Mouse (Mus musculus) lung, adult 18-20 months (tissue): ENCODE results near the gene Foxf2.

Experiments used
- DNase-seq, 2 experiments: peaks; one replicate each; pipeline ENCODE4 v3.0.0; 2022; ENCODE audit warnings: mixed read lengths in 2 of 2

The Foxf2 gene

GRCm38 (mm10) chr13:31626183-31626801, 676 bp downstream of the Foxf2 start:
- no peak for DNase-seq

GRCm38 (mm10) chr13:31626991-31627625, 1.5 kb downstream of the Foxf2 start:
- DNase-seq = no peak

GRCm38 (mm10) chr13:31627864-31628690, 2.5 kb downstream of the Foxf2 start:
- no peak for DNase-seq

GRCm38 (mm10) chr13:31628691-31629180, 3.1 kb downstream of the Foxf2 start:
- DNase-seq = no peak

- DNase-seq = no peak
Measured at GRCm38 (mm10) chr13:31629321-31629851, 3.8 kb downstream of the Foxf2 start.

- no peak for DNase-seq
Measured at GRCm38 (mm10) chr13:31630051-31630450, 4.4 kb downstream of the Foxf2 start.

- DNase-seq = no peak
Measured at GRCm38 (mm10) chr13:31630551-31630950, 4.9 kb downstream of the Foxf2 start.

GRCm38 (mm10) chr13:31631291-31631690, 5.7 kb downstream of the Foxf2 start:
- no peak for DNase-seq

- peak; percentile 62 to 69 for DNase-seq
Measured at GRCm38 (mm10) chr13:31632450-31632849, 6.8 kb downstream of the Foxf2 start.

- no peak for DNase-seq
Measured at GRCm38 (mm10) chr13:31633259-31633658, 7.6 kb downstream of the Foxf2 start.

GRCm38 (mm10) chr13:31635546-31635945, 9.9 kb downstream of the Foxf2 start:
- DNase-seq = no peak

GRCm38 (mm10) chr13:31641517-31641916, 15.9 kb downstream of the Foxf2 start:
- DNase-seq = no peak

GRCm38 (mm10) chr13:31652131-31652745, 26.6 kb downstream of the Foxf2 start:
- no peak for DNase-seq

GRCm38 (mm10) chr13:31656249-31656648, 30.6 kb downstream of the Foxf2 start:
- no peak for DNase-seq

GRCm38 (mm10) chr13:31658212-31658611, 32.6 kb downstream of the Foxf2 start:
- DNase-seq = no peak

GRCm38 (mm10) chr13:31658963-31659362, 33.3 kb downstream of the Foxf2 start:
- peak; percentile 15 to 40 for DNase-seq

- DNase-seq = no peak
Measured at GRCm38 (mm10) chr13:31661211-31661610, 35.6 kb downstream of the Foxf2 start.

- no peak for DNase-seq
Measured at GRCm38 (mm10) chr13:31665376-31665775, 39.8 kb downstream of the Foxf2 start.

- no peak for DNase-seq
Measured at GRCm38 (mm10) chr13:31667919-31668524, 42.4 kb downstream of the Foxf2 start.

GRCm38 (mm10) chr13:31672093-31672492, 46.5 kb downstream of the Foxf2 start:
- DNase-seq = no peak
